20 mouse cellular contexts compared by ENCODE assay signal in the genomic region with DNA sequence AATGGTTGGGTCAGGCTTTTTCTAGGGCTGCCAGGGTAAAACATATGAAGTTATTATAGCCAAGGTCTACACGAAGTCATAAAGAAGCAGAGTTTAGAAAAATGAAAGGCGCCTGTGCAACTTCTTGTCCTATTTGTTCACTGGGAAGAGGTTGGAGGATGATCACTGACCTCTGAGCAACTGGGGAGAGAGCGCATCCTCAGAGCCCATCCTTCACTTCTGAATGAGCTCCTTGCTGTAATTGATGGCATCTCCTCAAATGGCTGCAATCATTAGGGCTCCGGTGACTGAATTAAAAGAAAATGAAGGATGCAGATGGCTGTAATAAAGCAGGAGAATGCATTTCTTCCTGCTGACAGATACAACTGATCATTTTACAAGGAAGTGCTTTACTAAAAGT.
A peak's percentile ranks its signal among the peaks of the same experiment; 100 is the strongest.
DNase-seq lines count a peak whose midpoint lies in the region; ATAC-seq and TF ChIP-seq lines count a peak whose summit lies in the region.
"Had no signal": no experiment of that assay in that cellular context is flagged by ENCODE, and none has a peak within 500 bp of the region (broad histone marks: within the 10 kb centered on the region; RNA-seq: fewer than 3 reads in every experiment).

No protein-coding gene starts in this region.

- no peak for TF ChIP-seq CTCF in hindbrain, postnatal 0 days (IDR thresholded peaks at IDR 0.05; ENCODE audit: low read depth)

- peak; percentile 28 for DNase-seq in neural tube, embryonic 11.5 days (ENCODE audit: low spot score)
- no peak for DNase-seq in neural tube, embryonic 10.5 days (ENCODE audit: extremely low spot score, low spot score)
- peak; percentile 2 for DNase-seq in hindbrain, postnatal 0 days (ENCODE audit: low spot score)
- DNase-seq in limb, embryonic 10.5 days (ENCODE audit: low spot score) = no peak
- no peak for DNase-seq in lung, postnatal 25 days (ENCODE audit: low spot score)
- DNase-seq: adrenal gland, adult 2 months; adrenal gland, postnatal 14 days; cerebellum, adult 18-20 months; cerebellum, adult 9-10 months; cerebellum, postnatal 14 days; gastrocnemius, postnatal 14 days; heart, adult 11 months had no signal

- H3K36me3 ChIP-seq in neural tube, embryonic 11.5 days (ENCODE audit: control insufficient read depth, insufficient read depth, low read length) = no peaks in the 10 kb centered on the region
- H3K36me3 ChIP-seq in hindbrain, embryonic 13.5 days = no peaks in the 10 kb centered on the region
- no peaks in the 10 kb centered on the region for H3K36me3 ChIP-seq in hindbrain, postnatal 0 days (ENCODE audit: insufficient read depth, low read length)
- no peaks in the 10 kb centered on the region for H3K36me3 ChIP-seq in neural tube, embryonic 15.5 days
- H3K36me3 ChIP-seq in limb, embryonic 10.5 days = no peaks in the 10 kb centered on the region
- H3K36me3 ChIP-seq: forebrain, embryonic 10.5 days; intestine, embryonic 15.5 days had no signal

- H3K27ac ChIP-seq in neural tube, embryonic 11.5 days (ENCODE audit: low read depth, low read length) = no peak overlapping the region
- H3K27ac ChIP-seq in hindbrain, embryonic 13.5 days = no peak overlapping the region
- H3K27ac ChIP-seq in hindbrain, postnatal 0 days = no peak overlapping the region
- no peak overlapping the region for H3K27ac ChIP-seq in neural tube, embryonic 15.5 days (replicated peaks)
- no peak overlapping the region for H3K27ac ChIP-seq in limb, embryonic 10.5 days
- H3K27ac ChIP-seq: forebrain, embryonic 10.5 days; forebrain, embryonic 13.5 days; intestine, embryonic 15.5 days had no signal

- H3K9ac ChIP-seq in neural tube, embryonic 11.5 days (ENCODE audit: low read length) = no peak overlapping the region
- H3K9ac ChIP-seq in hindbrain, embryonic 13.5 days = no peak overlapping the region
- H3K9ac ChIP-seq in hindbrain, postnatal 0 days (replicated peaks; ENCODE audit: low read length) = no peak overlapping the region
- no peak overlapping the region for H3K9ac ChIP-seq in neural tube, embryonic 15.5 days (replicated peaks)
- H3K9ac ChIP-seq: forebrain, embryonic 13.5 days; intestine, embryonic 15.5 days had no signal

- no peak overlapping the region for H3K4me2 ChIP-seq in neural tube, embryonic 11.5 days (ENCODE audit: low read depth)
- H3K4me2 ChIP-seq in hindbrain, embryonic 13.5 days = no peak overlapping the region
- H3K4me2 ChIP-seq in hindbrain, postnatal 0 days (ENCODE audit: low read depth, low read length) = no peak overlapping the region
- peak overlapping the region; percentile 28 for H3K4me2 ChIP-seq in neural tube, embryonic 15.5 days
- H3K4me2 ChIP-seq: forebrain, embryonic 13.5 days; heart, embryonic 11.5 days; intestine, embryonic 15.5 days had no signal

- H3K4me1 ChIP-seq in neural tube, embryonic 11.5 days (ENCODE audit: control insufficient read depth, insufficient read depth, low read length) = no peaks in the 10 kb centered on the region
- peaks cover 3% of the 10 kb centered on the region; the same call in 1 of the 2 replicates for H3K4me1 ChIP-seq in hindbrain, embryonic 13.5 days (replicated peaks)
- H3K4me1 ChIP-seq in hindbrain, postnatal 0 days (ENCODE audit: insufficient read depth, low read length) = no peaks in the 10 kb centered on the region
- H3K4me1 ChIP-seq in neural tube, embryonic 15.5 days = no peaks in the 10 kb centered on the region
- H3K4me1 ChIP-seq in limb, embryonic 10.5 days = no peaks in the 10 kb centered on the region
- H3K4me1 ChIP-seq: forebrain, embryonic 10.5 days; forebrain, embryonic 13.5 days; intestine, embryonic 15.5 days had no signal

- WGBS in neural tube, embryonic 11.5 days = 65% methylated on average over 4 of the region's 4 CpGs
- 64% methylated on average over 4 of the region's 4 CpGs for WGBS in hindbrain, embryonic 13.5 days
- 72% methylated on average over 4 of the region's 4 CpGs for WGBS in hindbrain, postnatal 0 days
- WGBS in neural tube, embryonic 15.5 days = 47% methylated on average over 4 of the region's 4 CpGs
- 85% methylated on average over 4 of the region's 4 CpGs for WGBS in limb, embryonic 10.5 days

- no peaks in the 10 kb centered on the region for H3K9me3 ChIP-seq in neural tube, embryonic 11.5 days (ENCODE audit: control insufficient read depth, low read length)
- no peaks in the 10 kb centered on the region for H3K9me3 ChIP-seq in hindbrain, embryonic 13.5 days
- H3K9me3 ChIP-seq in hindbrain, postnatal 0 days (ENCODE audit: low read length) = no peaks in the 10 kb centered on the region
- H3K9me3 ChIP-seq in neural tube, embryonic 15.5 days (replicated peaks) = no peaks in the 10 kb centered on the region
- H3K9me3 ChIP-seq in limb, embryonic 10.5 days (replicated peaks) = no peaks in the 10 kb centered on the region
- H3K9me3 ChIP-seq: forebrain, embryonic 10.5 days; forebrain, embryonic 13.5 days; intestine, embryonic 15.5 days had no signal

- no peak for ATAC-seq in neural tube, embryonic 11.5 days (ENCODE audit: insufficient read depth, low FRiP score, low TSS enrichment)
- peak; percentile 28; the same call in 1 of the 2 replicates for ATAC-seq in hindbrain, embryonic 13.5 days (ENCODE audit: low FRiP score)
- no peak for ATAC-seq in hindbrain, postnatal 0 days
- 0 out of 2 replicates have a peak, but pooled peaks have one; percentile 35 for ATAC-seq in neural tube, embryonic 15.5 days (ENCODE audit: low FRiP score)
- ATAC-seq: CD4-positive, CD25-positive, alpha-beta regulatory T cell, adult 4 months; forebrain, embryonic 13.5 days; forebrain, embryonic 16.5 days; intestine, embryonic 15.5 days had no signal

- H3K27me3 ChIP-seq in neural tube, embryonic 11.5 days (ENCODE audit: control insufficient read depth, insufficient read depth, low read length) = no peaks in the 10 kb centered on the region
- H3K27me3 ChIP-seq in hindbrain, embryonic 13.5 days = no peaks in the 10 kb centered on the region
- no peaks in the 10 kb centered on the region for H3K27me3 ChIP-seq in hindbrain, postnatal 0 days (ENCODE audit: insufficient read depth, low read length)
- H3K27me3 ChIP-seq in neural tube, embryonic 15.5 days (replicated peaks) = no peaks in the 10 kb centered on the region
- no peaks in the 10 kb centered on the region for H3K27me3 ChIP-seq in limb, embryonic 10.5 days (ENCODE audit: low read depth, poor library complexity, severe bottlenecking)
- H3K27me3 ChIP-seq: forebrain, embryonic 13.5 days; intestine, embryonic 15.5 days had no signal

- no peak overlapping the region for H3K4me3 ChIP-seq in neural tube, embryonic 11.5 days (ENCODE audit: low read depth, low read length)
- H3K4me3 ChIP-seq in hindbrain, embryonic 13.5 days = no peak overlapping the region
- no peak overlapping the region for H3K4me3 ChIP-seq in hindbrain, postnatal 0 days (ENCODE audit: low read length)
- no peak overlapping the region for H3K4me3 ChIP-seq in neural tube, embryonic 15.5 days (replicated peaks)
- H3K4me3 ChIP-seq in limb, embryonic 10.5 days = no peak overlapping the region
- H3K4me3 ChIP-seq: forebrain, embryonic 10.5 days; forebrain, embryonic 13.5 days; intestine, embryonic 15.5 days had no signal

Comparison
In these comparisons a context has a peak if more than half of its experiments do, and no peak if none do; other contexts are left out.
1. ATAC-seq: peak in hindbrain, embryonic 13.5 days (single experiment) and neural tube, embryonic 15.5 days (single experiment); none in neural tube, embryonic 11.5 days (single experiment) and hindbrain, postnatal 0 days (single experiment).
2. DNase-seq: peak in neural tube, embryonic 11.5 days (single experiment) and hindbrain, postnatal 0 days (single experiment); none in neural tube, embryonic 10.5 days (single experiment), limb, embryonic 10.5 days (single experiment) and lung, postnatal 25 days (single experiment).